Mouse (Mus musculus): Measurements from ENCODE around the gene Zfp385b.

Gene Zfp385b

GRCm38 (mm10) chr2:77586581-77587360 is 232.7 kb downstream of the Zfp385b start:
- DNase-seq, result no peak

- no peak for DNase-seq
These were observed 235.9 kb downstream of the Zfp385b start for GRCm38 (mm10) chr2:77583586-77583985.

- no peak for DNase-seq
These were observed 242.9 kb downstream of the Zfp385b start for GRCm38 (mm10) chr2:77576571-77576970.

- no peak for DNase-seq
These were observed 251.7 kb downstream of the Zfp385b start for GRCm38 (mm10) chr2:77567528-77568435.

- no peak for DNase-seq
These were observed 255.7 kb downstream of the Zfp385b start for GRCm38 (mm10) chr2:77563706-77564105.

GRCm38 (mm10) chr2:77561941-77562340 is 257.5 kb downstream of the Zfp385b start:
- DNase-seq, result no peak

- DNase-seq, result no peak
These were observed 262.5 kb downstream of the Zfp385b start for GRCm38 (mm10) chr2:77556938-77557337.

GRCm38 (mm10) chr2:77555980-77556379 is 263.5 kb downstream of the Zfp385b start:
- no peak for DNase-seq

GRCm38 (mm10) chr2:77552675-77553074 is 266.8 kb downstream of the Zfp385b start:
- no peak for DNase-seq

GRCm38 (mm10) chr2:77543388-77543787 is 276.1 kb downstream of the Zfp385b start:
- no peak for DNase-seq

- peak; percentile 30 to 71 for DNase-seq
These were observed 276.8 kb downstream of the Zfp385b start for GRCm38 (mm10) chr2:77542605-77543004.

- DNase-seq, result no peak
These were observed 277.8 kb downstream of the Zfp385b start for GRCm38 (mm10) chr2:77541681-77542080.

- DNase-seq, result peak; percentile 37 to 81
These were observed 278.6 kb downstream of the Zfp385b start for GRCm38 (mm10) chr2:77540860-77541259.

- no peak for DNase-seq
These were observed 282.9 kb downstream of the Zfp385b start for GRCm38 (mm10) chr2:77536556-77536955.

- DNase-seq, result no peak
These were observed 291.2 kb downstream of the Zfp385b start for GRCm38 (mm10) chr2:77528079-77528752.

- no peak for DNase-seq
These were observed 291.8 kb downstream of the Zfp385b start for GRCm38 (mm10) chr2:77527616-77528015.

- no peak for DNase-seq
These were observed 292.6 kb downstream of the Zfp385b start for GRCm38 (mm10) chr2:77526803-77527202.

GRCm38 (mm10) chr2:77526301-77526700 is 293.1 kb downstream of the Zfp385b start:
- DNase-seq, result no peak

- peak in 1 of 2 experiments; percentile 50 for DNase-seq
These were observed 297.2 kb downstream of the Zfp385b start for GRCm38 (mm10) chr2:77522223-77522622.

- peak; percentile 36 to 63 for DNase-seq
These were observed 300.1 kb downstream of the Zfp385b start for GRCm38 (mm10) chr2:77519341-77519740.

GRCm38 (mm10) chr2:77518693-77519092 is 300.7 kb downstream of the Zfp385b start:
- DNase-seq, result no peak

GRCm38 (mm10) chr2:77516606-77517005 is 302.8 kb downstream of the Zfp385b start:
- DNase-seq, result no peak

GRCm38 (mm10) chr2:77515654-77516053 is 303.8 kb downstream of the Zfp385b start:
- no peak for DNase-seq

Measured in kidney, adult 8-10 months (tissue).